8 mouse cellular contexts compared by ENCODE assay signal in genomic region chr19:47918016-47918415, GRCm38 (mm10). TPM values are rescaled to one million over a fixed set of nuclear protein-coding genes. Genes with fewer than 3 reads are reported as not detected.
DNase-seq lines count a peak whose midpoint lies in the region; ATAC-seq and TF ChIP-seq lines count a peak whose summit lies in the region.

No protein-coding gene starts in this region.

- no peak for TF ChIP-seq CTCF in liver, adult 2 months (IDR thresholded peaks at IDR 0.05; ENCODE audit: low read depth, low read length)

- no peaks in the 10 kb centered on the region for H3K36me3 ChIP-seq in liver, adult 2 months (ENCODE audit: control insufficient read depth, insufficient read depth, low read length)
- no peaks in the 10 kb centered on the region for H3K36me3 ChIP-seq in forebrain, embryonic 12.5 days (replicated peaks)
- peaks cover 9% of the 10 kb centered on the region; the same call in 1 of the 2 replicates for H3K36me3 ChIP-seq in limb, embryonic 13.5 days
- H3K36me3 ChIP-seq in neural tube, embryonic 14.5 days (ENCODE audit: control insufficient read depth, insufficient read depth, low read length): no peaks in the 10 kb centered on the region

- no peaks in the 10 kb centered on the region for H3K4me1 ChIP-seq in liver, adult 2 months (ENCODE audit: control insufficient read depth, insufficient read depth, low read length)
- H3K4me1 ChIP-seq in forebrain, embryonic 12.5 days: peaks cover 27% of the 10 kb centered on the region
- peaks cover 52% of the 10 kb centered on the region for H3K4me1 ChIP-seq in limb, embryonic 13.5 days
- H3K4me1 ChIP-seq in neural tube, embryonic 14.5 days (ENCODE audit: control insufficient read depth, insufficient read depth, low read length): peaks cover 11% of the 10 kb centered on the region

- 24% methylated on average over 9 of the region's 9 CpGs for WGBS in liver, adult 2 months
- WGBS in forebrain, embryonic 12.5 days: 8% methylated on average over 9 of the region's 9 CpGs
- WGBS in limb, embryonic 13.5 days: 11% methylated on average over 9 of the region's 9 CpGs
- 12% methylated on average over 9 of the region's 9 CpGs for WGBS in neural tube, embryonic 14.5 days

- ATAC-seq in forebrain, embryonic 12.5 days (ENCODE audit: low FRiP score): no peak
- no peak for ATAC-seq in limb, embryonic 13.5 days (ENCODE audit: low FRiP score, low read depth)
- no peak for ATAC-seq in neural tube, embryonic 14.5 days (ENCODE audit: low read depth)
- no peak for ATAC-seq in erythroid progenitor cell, adult 5-6 weeks (replicated peaks; ENCODE audit: low FRiP score, poor library complexity, severe bottlenecking)

- H3K4me2 ChIP-seq in forebrain, embryonic 12.5 days: peak overlapping the region; percentile 66
- H3K4me2 ChIP-seq in limb, embryonic 13.5 days (replicated peaks): peak overlapping the region; percentile 86
- H3K4me2 ChIP-seq in neural tube, embryonic 14.5 days (ENCODE audit: low read depth, low read length): peak overlapping the region; percentile 57

- H3K9ac ChIP-seq in liver, adult 2 months (ENCODE audit: low read depth, low read length): peak overlapping the region; percentile 53
- peak overlapping the region; percentile 78 for H3K9ac ChIP-seq in forebrain, embryonic 12.5 days
- H3K9ac ChIP-seq in limb, embryonic 13.5 days: peak overlapping the region; percentile 88
- peak overlapping the region; percentile 64 for H3K9ac ChIP-seq in neural tube, embryonic 14.5 days (replicated peaks; ENCODE audit: low read depth, low read length)

- H3K27me3 ChIP-seq in liver, adult 2 months (ENCODE audit: control insufficient read depth, insufficient read depth, low read length): peaks cover 3% of the 10 kb centered on the region; the same call in 1 of the 2 replicates
- no peaks in the 10 kb centered on the region for H3K27me3 ChIP-seq in forebrain, embryonic 12.5 days
- no peaks in the 10 kb centered on the region for H3K27me3 ChIP-seq in limb, embryonic 13.5 days
- H3K27me3 ChIP-seq in neural tube, embryonic 14.5 days (ENCODE audit: control insufficient read depth, insufficient read depth, low read length): no peaks in the 10 kb centered on the region

- peak overlapping the region; percentile 88 for H3K4me3 ChIP-seq in liver, adult 2 months (ENCODE audit: insufficient read depth, low read depth, low read length)
- H3K4me3 ChIP-seq in forebrain, embryonic 12.5 days (replicated peaks): peak overlapping the region; percentile 78
- H3K4me3 ChIP-seq in limb, embryonic 13.5 days: peak overlapping the region; percentile 92
- peak overlapping the region; percentile 72 for H3K4me3 ChIP-seq in neural tube, embryonic 14.5 days (ENCODE audit: low read depth, low read length)

- no peak for DNase-seq in liver, adult 2 months (ENCODE audit: extremely low read depth, low read depth, low spot score)
- DNase-seq in liver: no peak
- DNase-seq in testis, postnatal 14 days (ENCODE audit: low spot score): no peak
- no peak for DNase-seq in spleen, adult 12 weeks (ENCODE audit: low spot score)

- no peak for TF ChIP-seq POLR2A in liver, adult 2 months (IDR thresholded peaks at IDR 0.05; ENCODE audit: extremely low read depth, insufficient read depth, low read length)

- H3K79me2 ChIP-seq in liver, adult 2 months (ENCODE audit: control insufficient read depth, insufficient read depth, low read length): peaks cover 10% of the 10 kb centered on the region; the same call in 1 of the 2 replicates

- no peak overlapping the region for H3K27ac ChIP-seq in liver, adult 2 months (replicated peaks; ENCODE audit: insufficient read depth, low read depth, low read length)
- peak overlapping the region; percentile 27; the same call in 1 of the 2 replicates for H3K27ac ChIP-seq in forebrain, embryonic 12.5 days
- peak overlapping the region; percentile 90 for H3K27ac ChIP-seq in limb, embryonic 13.5 days
- no peak overlapping the region for H3K27ac ChIP-seq in neural tube, embryonic 14.5 days (ENCODE audit: low read depth, low read length)

- H3K9me3 ChIP-seq in forebrain, embryonic 12.5 days: no peaks in the 10 kb centered on the region
- H3K9me3 ChIP-seq in limb, embryonic 13.5 days: no peaks in the 10 kb centered on the region
- no peaks in the 10 kb centered on the region for H3K9me3 ChIP-seq in neural tube, embryonic 14.5 days (ENCODE audit: control insufficient read depth, low read length)

RNA-seq across cellular contexts. Expression of gene Cfap43, which starts 1.1 kb away (rescaled TPM):
- total RNA-seq in liver, adult 2 months (2014; rRNA removed): not detected in 2 replicates
- not detected in 2 replicates for polyA plus RNA-seq in liver, adult 2 months (2012; rRNA removed)
- polyA plus RNA-seq in forebrain, embryonic 12.5 days (2016; fragmentation: Nextera tagmentation; extraction: Ambion mirVana): 0.22 and 0.37 TPM in 2 replicates
- polyA plus RNA-seq in limb, embryonic 13.5 days (2015; fragmentation: Nextera tagmentation; extraction: Ambion mirVana): 0.08 and 0.09 TPM in 2 replicates
- polyA plus RNA-seq in neural tube, embryonic 14.5 days (2014; fragmentation: Nextera tagmentation; extraction: Ambion mirVana): 0.24 and 1.7 TPM in 2 replicates
- total RNA-seq in erythroid progenitor cell, adult 5-6 weeks (2015; ENCODE audit: low replicate concordance): not detected in 2 replicates
- total RNA-seq in erythroid progenitor cell, adult 5-6 weeks (2017; ENCODE audit: low replicate concordance): not detected in 2 replicates

RNA-seq across cellular contexts. Expression of gene Itprip, which starts 1.1 kb away (rescaled TPM):
- total RNA-seq in liver, adult 2 months (2014; rRNA removed): 0.65 and 0.94 TPM in 2 replicates
- polyA plus RNA-seq in liver, adult 2 months (2012; rRNA removed): 0.46 and 0.51 TPM in 2 replicates
- 17.9 and 19.8 TPM in 2 replicates for polyA plus RNA-seq in forebrain, embryonic 12.5 days (2016; fragmentation: Nextera tagmentation; extraction: Ambion mirVana)
- 24.3 and 26.6 TPM in 2 replicates for polyA plus RNA-seq in limb, embryonic 13.5 days (2015; fragmentation: Nextera tagmentation; extraction: Ambion mirVana)
- polyA plus RNA-seq in neural tube, embryonic 14.5 days (2014; fragmentation: Nextera tagmentation; extraction: Ambion mirVana): 3.8 and 4.4 TPM in 2 replicates
- 5.8 and 11.7 TPM in 2 replicates for total RNA-seq in erythroid progenitor cell, adult 5-6 weeks (2015; ENCODE audit: low replicate concordance)
- total RNA-seq in erythroid progenitor cell, adult 5-6 weeks (2017; ENCODE audit: low replicate concordance): 1.6 and 2.3 TPM in 2 replicates

RNA-seq across cellular contexts. Expression of gene Cfap58, which starts 19.5 kb away (rescaled TPM):
- not detected in 2 replicates for total RNA-seq in liver, adult 2 months (2014; rRNA removed)
- not detected in 2 replicates for polyA plus RNA-seq in liver, adult 2 months (2012; rRNA removed)
- 0.09 and 0.10 TPM in 2 replicates for polyA plus RNA-seq in forebrain, embryonic 12.5 days (2016; fragmentation: Nextera tagmentation; extraction: Ambion mirVana)
- polyA plus RNA-seq in limb, embryonic 13.5 days (2015; fragmentation: Nextera tagmentation; extraction: Ambion mirVana): 0.05 TPM in 1 of 2 replicates, not detected in the other
- polyA plus RNA-seq in neural tube, embryonic 14.5 days (2014; fragmentation: Nextera tagmentation; extraction: Ambion mirVana): 0.53 and 0.64 TPM in 2 replicates
- not detected in 2 replicates for total RNA-seq in erythroid progenitor cell, adult 5-6 weeks (2015; ENCODE audit: low replicate concordance)
- not detected in 2 replicates for total RNA-seq in erythroid progenitor cell, adult 5-6 weeks (2017; ENCODE audit: low replicate concordance)

RNA-seq across cellular contexts. Expression of gene Gsto2, which starts 52.7 kb away (rescaled TPM):
- 0.40 and 1.3 TPM in 2 replicates for total RNA-seq in liver, adult 2 months (2014; rRNA removed)
- polyA plus RNA-seq in liver, adult 2 months (2012; rRNA removed): 0.32 TPM in 2 replicates
- 0.95 and 1.3 TPM in 2 replicates for polyA plus RNA-seq in forebrain, embryonic 12.5 days (2016; fragmentation: Nextera tagmentation; extraction: Ambion mirVana)
- polyA plus RNA-seq in limb, embryonic 13.5 days (2015; fragmentation: Nextera tagmentation; extraction: Ambion mirVana): 1.3 and 1.7 TPM in 2 replicates
- polyA plus RNA-seq in neural tube, embryonic 14.5 days (2014; fragmentation: Nextera tagmentation; extraction: Ambion mirVana): 1.3 and 2.1 TPM in 2 replicates
- total RNA-seq in erythroid progenitor cell, adult 5-6 weeks (2015; ENCODE audit: low replicate concordance): not detected in 2 replicates
- not detected in 2 replicates for total RNA-seq in erythroid progenitor cell, adult 5-6 weeks (2017; ENCODE audit: low replicate concordance)

Comparison
In these comparisons a context has a peak if more than half of its experiments do, and no peak if none do; other contexts are left out.
1. H3K27ac ChIP-seq: peak in forebrain, embryonic 12.5 days (single experiment) and limb, embryonic 13.5 days (single experiment); none in liver, adult 2 months (single experiment) and neural tube, embryonic 14.5 days (single experiment).
2. Peak in every context shown above with its lines, with median percentiles within 50 percentile points of each other: H3K4me3 ChIP-seq, H3K9ac ChIP-seq and H3K4me2 ChIP-seq.